Mouse (Mus musculus) hindbrain, embryonic 10.5 days (tissue): ENCODE results near the gene Adarb2. TPM values are rescaled to one million over a fixed set of nuclear protein-coding genes. Genes with fewer than 3 reads are reported as not detected.

Experiments
- DNase-seq: peaks from one replicate; pipeline ENCODE4 v3.0.0-alpha.2; 2017; ENCODE audit warnings: low spot score
- H3K27ac ChIP-seq: fragments of 300-500 bp; sonication (generic); 2 replicates; pipeline ENCODE4 v1.5.1; 2016; ENCODE audit warnings: mild to moderate bottlenecking, moderate library complexity
- H3K27me3 ChIP-seq: fragments of 300-500 bp; sonication (generic); 2 replicates; pipeline ENCODE4 v1.6.1; 2016; ENCODE audit warnings: mild to moderate bottlenecking; ENCODE audit not compliant: poor library complexity, insufficient read depth, severe bottlenecking
- H3K36me3 ChIP-seq: fragments of 300-500 bp; sonication (generic); 2 replicates; pipeline ENCODE4 v1.6.1; 2016; ENCODE audit warnings: mild to moderate bottlenecking, moderate library complexity
- H3K4me1 ChIP-seq: fragments of 300-500 bp; sonication (generic); replicated peaks from 2 replicates; pipeline ENCODE4 v1.6.1; 2016; ENCODE audit warnings: mild to moderate bottlenecking
- H3K4me3 ChIP-seq: fragments of 300-500 bp; sonication (generic); 2 replicates; pipeline ENCODE4 v1.5.1; 2016; ENCODE audit warnings: mild to moderate bottlenecking, moderate library complexity
- H3K9me3 ChIP-seq: fragments of 300-500 bp; sonication (generic); 2 replicates; pipeline ENCODE4 v1.6.1; 2016; ENCODE audit warnings: mild to moderate bottlenecking, moderate library complexity
- WGBS: fragments of 180-500 bp; shearing (Covaris S2); methylation state at CpG from one replicate; pipeline ENCODE4 v1.1.7; 2016; 5-methylcytosine and 5-hydroxymethylcytosine counted together
- polyA plus RNA-seq: library from polyadenylated mRNA; unstranded; fragments of >200 nt; fragmentation: Nextera tagmentation; extraction: Ambion mirVana; gene quantifications from 2 replicates; pipeline ENCODE4 v1.2.1, GENCODE M21; 2016

Gene Adarb2
- polyA plus RNA-seq = 3.8 and 10.3 TPM in 2 replicates

DNA sequence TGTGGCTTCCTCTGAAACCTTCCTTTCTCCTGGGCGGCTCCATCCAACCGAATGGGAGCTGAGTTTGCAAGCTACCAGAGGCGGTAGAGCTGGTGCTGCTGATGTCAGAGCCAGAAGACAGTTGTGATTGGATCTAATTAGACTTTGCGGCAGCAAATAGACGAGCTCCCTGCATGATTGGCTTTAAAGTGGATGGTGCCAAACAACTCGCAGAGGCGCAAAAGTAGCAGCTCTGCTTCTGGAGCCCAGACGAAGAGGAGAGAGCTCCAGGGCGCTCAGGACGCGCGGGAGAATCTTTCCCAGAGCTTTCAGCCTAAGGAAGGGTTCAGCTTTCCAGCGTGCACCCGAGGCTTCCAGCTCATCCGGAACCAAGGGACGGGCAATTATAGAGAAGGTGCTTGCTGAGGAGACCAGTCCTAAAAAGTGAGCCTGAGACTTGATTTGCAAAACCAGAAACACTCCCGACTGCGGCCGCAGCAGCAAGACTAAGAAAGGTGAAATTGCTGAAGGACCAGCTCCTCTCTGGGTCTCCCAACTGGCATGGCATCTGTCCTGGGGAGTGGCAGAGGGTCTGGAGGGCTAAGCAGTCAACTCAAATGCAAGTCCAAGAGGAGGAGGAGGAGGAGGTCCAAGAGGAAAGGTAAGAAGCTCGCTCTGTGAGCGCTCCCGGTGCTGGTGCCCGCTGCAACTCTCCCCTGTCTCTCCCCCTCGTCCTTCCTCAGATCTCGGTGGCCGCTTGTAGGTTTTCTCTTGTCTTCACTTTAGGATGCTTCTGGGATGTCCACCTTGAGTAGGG is at the start of gene Adarb2:
Adarb2 (plus strand) TSS at position 186 of the 796 bp plus-strand sequence.
- no peaks in the 10 kb centered on the region for H3K9me3 ChIP-seq
- peak; percentile 69 for DNase-seq
- peak within 1 kb of the TSS; percentile 72 for H3K27ac ChIP-seq
- peaks cover 10% of the 10 kb centered on the region; the same call in 1 of the 2 replicates for H3K4me1 ChIP-seq
- no peaks in the 10 kb centered on the region for H3K36me3 ChIP-seq
- WGBS = 1% methylated on average over 26 of the region's 26 CpGs
- peaks cover 7% of the 10 kb centered on the region; the same call in 1 of the 2 replicates for H3K27me3 ChIP-seq
- H3K4me3 ChIP-seq = peak within 1 kb of the TSS; percentile 59

DNA sequence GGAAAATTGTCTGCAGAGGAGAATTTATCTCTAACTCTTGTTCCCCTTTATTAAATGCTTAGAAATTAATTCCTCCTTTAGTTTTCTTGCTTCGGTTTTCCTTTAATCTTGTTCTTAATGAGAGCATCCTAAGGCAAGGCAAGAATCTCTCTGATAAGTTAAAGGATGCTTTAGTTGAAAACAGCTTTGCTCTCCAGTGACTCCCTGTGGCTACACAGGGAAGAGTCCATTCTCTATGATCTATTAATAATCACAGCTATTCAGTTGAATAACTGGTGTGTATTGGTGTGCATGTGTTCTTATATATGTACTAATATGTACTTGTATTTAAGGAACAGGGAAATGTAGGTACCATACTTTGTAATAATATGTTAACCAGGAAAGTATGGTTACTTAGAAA is 28.9 kb upstream of the Adarb2 start:
- WGBS = 84% methylated on average over 1 of the region's 1 CpGs
- DNase-seq = no peak

GRCm38 (mm10) chr13:8191977-8192376 is 10.7 kb upstream of the Adarb2 start:
- 46% methylated on average over 7 of the region's 7 CpGs for WGBS
- Histone ChIP-seq H3K4me3 (no peak overlapping the region), H3K36me3 (no peaks in the 10 kb centered on the region), H3K9me3 (no peaks in the 10 kb centered on the region), H3K4me1 (no peaks in the 10 kb centered on the region), H3K27ac (no peak overlapping the region), H3K27me3 (no peaks in the 10 kb centered on the region)
- DNase-seq = no peak

More for the DNA sequence above, 28.9 kb upstream of the Adarb2 start:
- H3K27ac ChIP-seq = no peak overlapping the region
- no peaks in the 10 kb centered on the region for H3K9me3 ChIP-seq
- no peaks in the 10 kb centered on the region for H3K4me1 ChIP-seq
- H3K36me3 ChIP-seq = no peaks in the 10 kb centered on the region
- H3K27me3 ChIP-seq = no peaks in the 10 kb centered on the region
- H3K4me3 ChIP-seq = no peak overlapping the region

- Histone ChIP-seq H3K9me3 (no peaks in the 10 kb centered on the region), H3K36me3 (no peaks in the 10 kb centered on the region), H3K27me3 (peaks cover 6% of the 10 kb centered on the region; the same call in 1 of the 2 replicates), H3K4me3 (no peak overlapping the region), H3K27ac (no peak overlapping the region), H3K4me1 (peaks cover 10% of the 10 kb centered on the region; the same call in 1 of the 2 replicates)
- WGBS = 61% methylated on average over 3 of the region's 3 CpGs
- DNase-seq = no peak
Observed at GRCm38 (mm10) chr13:8199186-8199880, 3.3 kb upstream of the Adarb2 start.

DNA sequence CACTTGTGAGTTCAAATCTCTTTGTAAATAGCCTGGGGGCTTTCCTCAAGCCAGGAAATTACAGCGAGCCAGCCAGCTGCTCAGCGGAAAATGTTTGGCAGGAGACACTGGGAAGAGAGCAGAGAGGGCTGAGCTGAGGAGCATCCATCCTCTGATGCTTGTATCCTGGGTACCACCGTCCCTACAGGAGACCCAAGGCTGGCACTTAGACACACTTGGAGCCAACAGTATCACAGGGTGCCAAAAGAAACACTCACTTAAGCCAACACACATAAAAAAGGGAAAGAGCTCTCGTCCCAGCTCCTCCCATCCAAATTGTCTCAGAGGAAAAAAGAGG is 779 bp downstream of the Adarb2 start:
- Histone ChIP-seq H3K4me3 (peak overlapping the region; percentile 59), H3K27me3 (peaks cover 7% of the 10 kb centered on the region; the same call in 1 of the 2 replicates), H3K36me3 (no peaks in the 10 kb centered on the region), H3K4me1 (peaks cover 10% of the 10 kb centered on the region; the same call in 1 of the 2 replicates), H3K9me3 (no peaks in the 10 kb centered on the region), H3K27ac (peak overlapping the region; percentile 72)
- 4% methylated on average over 4 of the region's 4 CpGs for WGBS
- DNase-seq = no peak

DNA sequence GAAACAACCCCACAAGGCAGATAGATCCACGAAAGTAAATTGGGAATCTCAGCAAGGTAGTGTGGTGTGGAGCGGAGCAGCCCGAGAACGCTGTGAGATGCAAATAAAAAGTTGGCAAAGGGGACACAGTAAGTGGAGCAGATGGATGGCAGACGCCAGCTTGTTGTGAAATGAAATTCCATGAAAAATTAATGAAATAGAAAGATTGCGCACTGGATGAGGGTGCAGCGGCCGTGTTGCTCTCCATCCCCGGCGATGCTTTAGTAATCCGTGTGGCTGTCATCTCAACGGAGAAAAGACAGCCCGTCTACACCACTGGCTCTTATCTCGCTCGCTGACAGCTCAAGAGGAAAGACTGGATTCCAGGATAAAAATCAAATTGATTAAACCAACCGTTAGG is 4.7 kb downstream of the Adarb2 start:
- peaks cover 7% of the 10 kb centered on the region; the same call in 1 of the 2 replicates for H3K27me3 ChIP-seq
- H3K36me3 ChIP-seq = no peaks in the 10 kb centered on the region
- H3K4me3 ChIP-seq = no peak overlapping the region
- no peak for DNase-seq
- H3K27ac ChIP-seq = no peak overlapping the region
- H3K9me3 ChIP-seq = no peaks in the 10 kb centered on the region
- peaks cover 10% of the 10 kb centered on the region; the same call in 1 of the 2 replicates for H3K4me1 ChIP-seq
- 78% methylated on average over 16 of the region's 16 CpGs for WGBS

DNA sequence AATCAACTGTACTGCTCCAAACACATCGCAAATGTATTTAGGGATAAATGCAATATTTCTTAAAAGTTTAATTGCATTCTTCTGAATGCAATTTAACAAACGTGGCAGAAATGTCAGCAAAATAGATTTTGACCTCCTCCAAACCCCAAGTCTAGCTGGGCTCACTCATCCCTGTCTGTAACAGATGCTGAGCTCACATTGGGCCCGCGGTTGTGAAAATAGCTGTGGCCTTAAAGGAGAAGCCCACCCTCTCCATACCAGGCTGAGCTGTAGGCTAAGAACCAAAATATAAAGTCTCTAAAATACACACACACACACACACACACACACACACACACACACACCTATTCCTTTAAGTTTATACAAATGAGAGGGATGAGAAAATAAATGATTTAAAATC is 8.1 kb downstream of the Adarb2 start:
- 74% methylated on average over 4 of the region's 4 CpGs for WGBS
- no peak for DNase-seq
- Histone ChIP-seq H3K27me3 (no peaks in the 10 kb centered on the region), H3K9me3 (no peaks in the 10 kb centered on the region), H3K4me1 (no peaks in the 10 kb centered on the region), H3K36me3 (no peaks in the 10 kb centered on the region), H3K4me3 (no peak overlapping the region), H3K27ac (no peak overlapping the region)

GRCm38 (mm10) chr13:8238871-8239270 is 36.2 kb downstream of the Adarb2 start:
- no peaks in the 10 kb centered on the region for H3K4me1 ChIP-seq
- 77% methylated on average over 1 of the region's 1 CpGs for WGBS
- no peak overlapping the region for H3K27ac ChIP-seq
- DNase-seq = no peak
- H3K4me3 ChIP-seq = no peak overlapping the region
- no peaks in the 10 kb centered on the region for H3K27me3 ChIP-seq
- H3K9me3 ChIP-seq = no peaks in the 10 kb centered on the region
- no peaks in the 10 kb centered on the region for H3K36me3 ChIP-seq

GRCm38 (mm10) chr13:8248016-8248667 is 45.5 kb downstream of the Adarb2 start:
- no peaks in the 10 kb centered on the region for H3K36me3 ChIP-seq
- DNase-seq = no peak
- no peaks in the 10 kb centered on the region for H3K4me1 ChIP-seq
- no peak overlapping the region for H3K27ac ChIP-seq
- H3K9me3 ChIP-seq = no peaks in the 10 kb centered on the region
- H3K27me3 ChIP-seq = no peaks in the 10 kb centered on the region
- H3K4me3 ChIP-seq = no peak overlapping the region
- 76% methylated on average over 5 of the region's 5 CpGs for WGBS

GRCm38 (mm10) chr13:8272158-8272945 is 69.7 kb downstream of the Adarb2 start:
- DNase-seq = no peak
- no peaks in the 10 kb centered on the region for H3K27me3 ChIP-seq
- 86% methylated on average over 4 of the region's 4 CpGs for WGBS

DNA sequence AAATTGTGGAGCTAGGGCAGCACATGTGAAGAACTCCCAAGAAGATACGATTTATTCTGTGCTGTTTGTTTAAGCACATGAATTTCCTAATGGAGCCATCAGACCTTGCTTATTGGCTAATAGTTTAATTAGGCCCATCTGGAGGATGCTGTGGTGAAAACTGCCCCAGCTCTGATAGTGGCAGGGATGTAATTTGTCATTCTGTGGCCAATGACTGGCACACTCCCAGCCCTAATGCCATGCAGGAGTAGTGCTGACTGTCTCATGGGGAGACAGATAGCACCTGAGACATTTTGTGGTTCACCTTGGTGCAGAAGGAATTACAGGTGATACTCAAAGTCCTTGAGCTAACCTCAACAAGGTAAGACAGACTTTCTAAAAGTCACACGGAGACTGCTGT is 80.5 kb downstream of the Adarb2 start:
- no peak overlapping the region for H3K27ac ChIP-seq
- H3K36me3 ChIP-seq = no peaks in the 10 kb centered on the region
- no peak for DNase-seq
- H3K9me3 ChIP-seq = no peaks in the 10 kb centered on the region
- H3K4me3 ChIP-seq = no peak overlapping the region
- 94% methylated on average over 2 of the region's 2 CpGs for WGBS
- no peaks in the 10 kb centered on the region for H3K27me3 ChIP-seq
- H3K4me1 ChIP-seq = no peaks in the 10 kb centered on the region

More at GRCm38 (mm10) chr13:8272158-8272945, 69.7 kb downstream of the Adarb2 start:
- Histone ChIP-seq H3K4me3 (no peak overlapping the region), H3K36me3 (no peaks in the 10 kb centered on the region), H3K27ac (no peak overlapping the region), H3K4me1 (no peaks in the 10 kb centered on the region), H3K9me3 (no peaks in the 10 kb centered on the region)
